Mouse (Mus musculus) hindbrain, embryonic 16.5 days (tissue): Measurements from ENCODE around the gene Far2. TPM values are rescaled to one million over a fixed set of nuclear protein-coding genes. Genes with fewer than 3 reads are reported as not detected.

Experiments
- ATAC-seq: fragments of 200-750 bp; cut with Nextera tagmentation; 2 replicates; pipeline ENCODE4 v1.8.0; 2017; ENCODE audit warnings: moderate TSS enrichment, moderate library complexity
- H3K27ac ChIP-seq: fragments of 300-500 bp; sonication (generic); 2 replicates; pipeline ENCODE4 v1.5.1; 2014; ENCODE audit warnings: low read depth, mild to moderate bottlenecking, control low read depth, low read length, moderate library complexity
- H3K27me3 ChIP-seq: fragments of 300-500 bp; sonication (generic); replicated peaks from 2 replicates; pipeline ENCODE4 v1.6.1; 2014; ENCODE audit warnings: low read length; ENCODE audit not compliant: control insufficient read depth, insufficient read depth
- H3K36me3 ChIP-seq: fragments of 300-500 bp; sonication (generic); 2 replicates; pipeline ENCODE4 v1.6.1; 2014; ENCODE audit warnings: mild to moderate bottlenecking, low read length, moderate library complexity, mixed read lengths; ENCODE audit not compliant: control insufficient read depth, insufficient read depth
- H3K4me1 ChIP-seq: fragments of 300-500 bp; sonication (generic); 2 replicates; pipeline ENCODE4 v1.6.1; 2014; ENCODE audit warnings: low read depth, low read length; ENCODE audit not compliant: control insufficient read depth, insufficient read depth
- H3K4me2 ChIP-seq: fragments of 300-500 bp; sonication (generic); 2 replicates; pipeline ENCODE4 v1.6.1; 2014; ENCODE audit warnings: mild to moderate bottlenecking, low read length, control low read depth, moderate library complexity
- H3K4me3 ChIP-seq: fragments of 300-500 bp; sonication (generic); 2 replicates; pipeline ENCODE4 v1.5.1; 2014; ENCODE audit warnings: mild to moderate bottlenecking, low read length, control low read depth, moderate library complexity
- H3K9ac ChIP-seq: fragments of 300-500 bp; sonication (generic); 2 replicates; pipeline ENCODE4 v1.6.1; 2014; ENCODE audit warnings: low read depth, mild to moderate bottlenecking, control low read depth, low read length, moderate library complexity
- H3K9me3 ChIP-seq: fragments of 300-500 bp; sonication (generic); 2 replicates; pipeline ENCODE4 v1.6.1; 2014; ENCODE audit warnings: mild to moderate bottlenecking, low read length, moderate library complexity; ENCODE audit not compliant: control insufficient read depth
- WGBS: fragments of 180-500 bp; shearing (Covaris S2); extraction: QIAGEN DNeasy Blood & Tissue Kit; methylation state at CpG from one replicate; pipeline ENCODE4 v1.1.7; 2014; 5-methylcytosine and 5-hydroxymethylcytosine counted together
- polyA plus RNA-seq: library from polyadenylated mRNA; unstranded; fragments of >200 nt; fragmentation: Nextera tagmentation; extraction: Ambion mirVana; gene quantifications from 2 replicates; pipeline ENCODE4 v1.2.1, GENCODE M21; 2015

The Far2 gene
- polyA plus RNA-seq, 1 experiment from 2014 or later: 34.3 TPM

DNA sequence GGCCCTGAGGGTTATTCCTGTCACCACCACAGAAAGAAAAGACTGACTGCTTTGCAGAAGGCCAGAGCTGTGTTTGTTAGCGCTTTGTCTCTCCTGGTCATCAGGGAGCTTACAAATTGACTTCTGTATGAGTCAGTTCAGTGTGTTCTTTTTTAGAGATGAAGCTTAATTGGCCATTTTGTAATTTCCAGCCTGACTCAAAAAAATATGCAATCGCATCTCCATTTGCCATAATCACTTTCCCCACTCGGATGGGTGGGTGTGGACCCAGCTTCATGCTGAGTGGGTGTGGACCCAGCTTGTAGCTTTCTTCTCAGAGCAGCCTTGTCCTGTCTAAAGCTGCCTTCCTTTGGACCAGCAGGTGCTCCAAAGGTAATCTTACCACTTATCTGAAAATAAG is 26.5 kb downstream of the Far2 start:
- Histone ChIP-seq H3K4me3 (no peak overlapping the region), H3K4me2 (no peak overlapping the region), H3K4me1 (no peaks in the 10 kb centered on the region), H3K9ac (no peak overlapping the region), H3K27me3 (no peaks in the 10 kb centered on the region), H3K27ac (no peak overlapping the region), H3K9me3 (no peaks in the 10 kb centered on the region), H3K36me3 (no peaks in the 10 kb centered on the region)
- WGBS: 63% methylated on average over 3 of the region's 3 CpGs
- no peak for ATAC-seq

DNA sequence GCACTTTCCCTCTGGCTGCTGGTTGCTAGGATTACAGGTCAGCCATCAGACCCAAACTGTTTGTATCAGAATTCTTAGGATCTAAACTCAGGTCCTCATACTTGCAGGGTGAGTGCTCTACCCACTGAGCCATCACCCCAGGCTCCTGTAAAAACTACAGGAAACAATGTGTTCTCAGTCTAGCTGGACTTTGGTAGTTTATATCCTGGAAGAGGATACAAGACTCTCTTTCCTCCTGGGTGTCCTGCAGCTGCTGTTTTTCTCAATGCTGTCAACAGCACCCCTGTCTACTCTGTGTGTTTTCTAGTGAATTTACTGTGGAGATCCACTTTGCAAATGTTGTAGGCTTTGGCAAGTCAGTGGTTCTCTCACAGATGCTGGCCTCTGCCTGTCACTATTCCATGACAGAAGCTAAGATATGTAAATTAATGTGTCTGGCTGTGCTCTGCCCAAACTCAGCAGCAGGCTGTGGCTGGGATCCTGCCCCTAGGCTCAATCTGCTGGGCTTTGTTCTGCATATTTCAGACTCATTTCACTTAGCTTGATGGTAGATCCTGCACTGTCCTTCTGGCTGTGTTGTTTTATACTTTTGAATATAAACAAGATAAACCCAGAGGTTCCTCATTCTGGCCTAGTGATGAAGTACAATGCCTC is 27.3 kb downstream of the Far2 start:
- no peak overlapping the region for H3K4me3 ChIP-seq
- H3K4me2 ChIP-seq: no peak overlapping the region
- no peaks in the 10 kb centered on the region for H3K27me3 ChIP-seq
- H3K9ac ChIP-seq: no peak overlapping the region
- no peaks in the 10 kb centered on the region for H3K9me3 ChIP-seq
- no peaks in the 10 kb centered on the region for H3K36me3 ChIP-seq
- no peak overlapping the region for H3K27ac ChIP-seq
- ATAC-seq: no peak
- no peaks in the 10 kb centered on the region for H3K4me1 ChIP-seq

DNA sequence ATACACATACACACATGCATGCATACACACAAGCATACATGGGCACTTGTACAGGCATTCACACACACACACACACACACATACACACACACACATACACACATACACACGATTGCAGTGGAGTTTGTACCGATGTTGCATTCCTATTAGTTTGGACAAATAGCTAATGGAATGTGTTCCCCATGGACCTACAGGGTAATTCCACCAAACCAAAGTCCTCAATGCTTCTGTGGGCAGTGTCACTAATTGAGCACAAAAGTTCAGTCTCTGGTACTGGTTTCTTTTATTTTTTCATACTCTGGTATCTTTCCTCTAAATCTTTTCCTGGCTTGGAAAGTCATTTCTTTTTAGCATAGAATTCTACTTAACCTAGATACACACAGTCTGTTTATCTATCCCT is 36.8 kb downstream of the Far2 start:
- WGBS: 72% methylated on average over 2 of the region's 2 CpGs
- H3K9ac ChIP-seq: no peak overlapping the region

DNA sequence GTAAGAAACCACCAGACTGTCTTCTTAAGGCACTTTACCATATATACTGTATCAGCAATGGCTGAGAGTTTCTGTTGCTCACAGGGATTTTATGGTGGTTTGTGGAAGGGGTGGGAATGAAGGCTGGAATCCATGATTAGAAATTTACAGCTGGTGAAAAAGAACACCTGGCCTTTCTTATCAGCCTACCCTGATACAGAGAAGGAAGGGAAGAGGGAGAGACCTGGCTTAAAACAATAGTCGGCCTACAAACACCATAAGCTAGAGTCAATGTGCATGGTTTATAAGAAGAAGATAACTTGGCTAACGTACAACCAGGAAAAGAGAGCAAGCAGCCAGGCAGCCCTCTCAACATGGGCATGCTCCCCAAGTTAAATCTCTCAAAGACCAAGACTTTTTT is 37.3 kb downstream of the Far2 start:
- 95% methylated on average over 2 of the region's 2 CpGs for WGBS
- H3K4me3 ChIP-seq: no peak overlapping the region
- no peaks in the 10 kb centered on the region for H3K27me3 ChIP-seq
- H3K36me3 ChIP-seq: no peaks in the 10 kb centered on the region
- H3K9me3 ChIP-seq: no peaks in the 10 kb centered on the region
- H3K4me1 ChIP-seq: no peaks in the 10 kb centered on the region
- H3K9ac ChIP-seq: no peak overlapping the region
- ATAC-seq: no peak
- H3K4me2 ChIP-seq: no peak overlapping the region
- no peak overlapping the region for H3K27ac ChIP-seq

More for the DNA sequence above, 36.8 kb downstream of the Far2 start:
- H3K9me3 ChIP-seq: no peaks in the 10 kb centered on the region
- H3K4me3 ChIP-seq: no peak overlapping the region
- H3K4me1 ChIP-seq: no peaks in the 10 kb centered on the region
- H3K36me3 ChIP-seq: no peaks in the 10 kb centered on the region
- no peaks in the 10 kb centered on the region for H3K27me3 ChIP-seq
- no peak overlapping the region for H3K27ac ChIP-seq
- H3K4me2 ChIP-seq: no peak overlapping the region
- ATAC-seq: no peak

DNA sequence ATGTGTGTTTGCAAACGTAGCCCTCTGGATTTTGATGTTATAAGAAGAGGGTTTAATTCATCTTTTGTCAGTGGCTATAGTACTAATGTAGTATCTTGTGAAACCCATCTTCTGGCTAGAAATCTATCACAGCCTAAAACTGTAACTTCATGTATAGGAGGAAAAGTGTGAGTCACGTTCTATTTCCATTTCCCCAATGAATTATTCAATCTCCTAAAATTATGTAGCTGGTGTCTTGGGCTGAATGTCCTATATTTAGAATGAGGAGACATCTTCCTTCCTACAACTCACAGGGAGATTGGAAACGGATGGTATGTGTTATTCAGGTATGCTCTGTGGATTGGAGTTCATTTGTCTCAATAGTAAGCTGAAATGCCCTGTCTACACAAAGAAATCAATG is 50.0 kb downstream of the Far2 start:
- no peak overlapping the region for H3K27ac ChIP-seq
- no peak overlapping the region for H3K4me3 ChIP-seq
- H3K4me2 ChIP-seq: no peak overlapping the region
- ATAC-seq: no peak
- no peaks in the 10 kb centered on the region for H3K27me3 ChIP-seq
- WGBS: 70% methylated on average over 3 of the region's 3 CpGs
- no peak overlapping the region for H3K9ac ChIP-seq
- no peaks in the 10 kb centered on the region for H3K36me3 ChIP-seq
- H3K9me3 ChIP-seq: no peaks in the 10 kb centered on the region; the same call in 1 of the 2 replicates
- H3K4me1 ChIP-seq: no peaks in the 10 kb centered on the region

DNA sequence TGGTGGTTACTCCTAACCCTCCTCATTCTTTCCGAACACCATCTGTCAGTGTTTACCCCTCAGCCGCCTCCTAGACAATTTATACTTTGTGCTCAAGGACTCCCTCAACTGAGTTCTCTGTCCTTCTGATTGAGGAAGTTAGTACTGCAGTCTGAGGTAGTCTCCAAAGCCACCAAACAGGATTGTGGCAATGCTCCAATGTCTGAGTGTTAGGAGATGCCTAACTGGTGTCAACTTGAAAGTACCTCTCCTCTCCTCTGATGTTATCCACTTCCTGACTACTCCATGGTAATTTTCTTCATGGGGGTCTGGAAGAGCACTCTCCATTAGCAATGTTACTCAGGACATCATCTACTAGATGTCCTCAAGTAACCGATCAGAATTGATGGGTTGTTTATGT is 54.9 kb downstream of the Far2 start:
- no peak overlapping the region for H3K4me2 ChIP-seq
- H3K9me3 ChIP-seq: no peaks in the 10 kb centered on the region; the same call in 1 of the 2 replicates
- H3K27me3 ChIP-seq: no peaks in the 10 kb centered on the region
- H3K9ac ChIP-seq: no peak overlapping the region
- 90% methylated on average over 3 of the region's 3 CpGs for WGBS
- H3K36me3 ChIP-seq: no peaks in the 10 kb centered on the region
- no peaks in the 10 kb centered on the region for H3K4me1 ChIP-seq
- no peak overlapping the region for H3K4me3 ChIP-seq
- H3K27ac ChIP-seq: no peak overlapping the region
- ATAC-seq: no peak

DNA sequence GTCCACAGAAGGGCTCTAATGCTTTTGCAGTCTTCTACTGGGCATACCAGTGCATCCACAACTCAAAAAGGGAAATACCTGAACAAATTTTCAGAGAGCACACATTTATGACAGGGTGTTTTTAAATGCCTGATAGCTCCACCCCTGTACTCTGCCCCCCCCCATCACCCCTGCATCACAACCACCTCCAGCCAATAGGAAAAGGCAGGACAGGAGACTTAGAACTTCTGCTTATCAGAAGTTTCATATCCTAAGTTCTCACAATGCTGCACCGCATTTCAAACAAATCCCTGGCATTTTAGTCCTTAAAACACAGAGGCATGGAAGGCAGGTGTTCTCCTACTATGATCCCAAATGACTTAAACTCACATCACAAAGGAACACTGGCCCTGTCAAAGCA is 55.4 kb downstream of the Far2 start:
- Histone ChIP-seq H3K4me1 (no peaks in the 10 kb centered on the region), H3K4me3 (no peak overlapping the region), H3K27me3 (no peaks in the 10 kb centered on the region), H3K36me3 (no peaks in the 10 kb centered on the region), H3K9me3 (no peaks in the 10 kb centered on the region; the same call in 1 of the 2 replicates), H3K27ac (no peak overlapping the region), H3K4me2 (no peak overlapping the region), H3K9ac (no peak overlapping the region)
- ATAC-seq: no peak
- WGBS: 95% methylated on average over 1 of the region's 1 CpGs

DNA sequence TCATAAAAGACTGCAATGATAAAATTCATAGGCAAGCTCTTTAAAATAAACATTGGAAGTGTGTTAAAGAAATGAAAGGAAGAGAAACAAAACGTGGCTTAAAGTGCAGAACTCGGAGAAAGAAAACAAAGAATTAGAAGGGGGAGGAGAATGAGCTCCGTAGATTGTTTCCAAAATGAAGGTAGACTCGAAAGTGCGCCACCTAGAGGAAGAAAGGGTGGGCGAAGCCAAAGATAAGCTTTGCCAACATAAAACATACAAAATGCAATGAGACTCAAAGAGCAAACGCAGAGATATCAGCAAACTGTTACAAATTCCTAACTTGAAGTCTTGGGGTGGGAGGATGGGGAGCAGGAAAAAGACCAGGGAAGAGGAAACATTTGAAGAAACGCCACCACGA is 57.2 kb downstream of the Far2 start:
- no peak overlapping the region for H3K9ac ChIP-seq

DNA sequence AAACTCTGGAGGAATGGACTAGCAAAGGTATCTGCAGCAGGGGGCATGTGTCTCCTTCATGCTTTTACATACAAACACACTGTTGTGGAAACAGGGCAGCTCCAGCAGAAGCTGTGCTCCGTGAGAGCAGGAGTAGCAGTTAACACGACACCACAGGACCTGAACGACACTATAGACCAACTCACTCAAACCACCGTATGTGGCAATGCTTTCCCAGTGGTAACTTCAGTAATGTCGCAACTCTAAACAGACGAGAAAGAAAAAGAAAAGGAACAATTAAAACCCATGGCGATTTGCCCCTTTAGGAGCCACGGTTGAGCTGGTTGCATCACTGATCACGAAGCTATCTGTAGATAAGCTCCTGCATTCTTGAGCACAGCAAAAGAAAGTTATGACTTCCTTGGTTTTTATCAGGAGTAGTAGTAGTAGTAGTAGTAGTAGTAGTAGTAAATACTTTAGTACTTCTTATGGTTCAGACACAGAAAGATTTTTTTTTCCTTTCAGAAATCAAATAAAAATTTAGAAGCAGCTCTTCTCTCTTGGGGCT is 58.7 kb downstream of the Far2 start:
- ATAC-seq: no peak
- Histone ChIP-seq H3K4me2 (no peak overlapping the region), H3K9me3 (no peaks in the 10 kb centered on the region), H3K4me3 (no peak overlapping the region), H3K36me3 (no peaks in the 10 kb centered on the region), H3K9ac (no peak overlapping the region), H3K27me3 (no peaks in the 10 kb centered on the region), H3K4me1 (no peaks in the 10 kb centered on the region), H3K27ac (no peak overlapping the region)
- 72% methylated on average over 9 of the region's 9 CpGs for WGBS

More for the DNA sequence above, 57.2 kb downstream of the Far2 start:
- H3K27me3 ChIP-seq: no peaks in the 10 kb centered on the region
- 36% methylated on average over 9 of the region's 9 CpGs for WGBS
- no peaks in the 10 kb centered on the region for H3K36me3 ChIP-seq
- no peak for ATAC-seq
- H3K9me3 ChIP-seq: no peaks in the 10 kb centered on the region
- no peak overlapping the region for H3K27ac ChIP-seq
- H3K4me2 ChIP-seq: no peak overlapping the region
- no peak overlapping the region for H3K4me3 ChIP-seq
- H3K4me1 ChIP-seq: no peaks in the 10 kb centered on the region
